In genomic region chr12:83874597-83874996, GRCm38 (mm10) we compare ENCODE assay signal across 9 mouse cellular contexts. TPM values are rescaled to one million over a fixed set of nuclear protein-coding genes. Genes with fewer than 3 reads are reported as not detected.
DNase-seq lines count a peak whose midpoint lies in the region; ATAC-seq and TF ChIP-seq lines count a peak whose summit lies in the region.
"Had no signal": no experiment of that assay in that cellular context is flagged by ENCODE, and none has a peak within 500 bp of the region (broad histone marks: within the 10 kb centered on the region; RNA-seq: fewer than 3 reads in every experiment).

No protein-coding gene starts in this region.

- no peaks in the 10 kb centered on the region for H3K9me3 ChIP-seq in intestine, postnatal 0 days (ENCODE audit: control insufficient read depth)
- H3K9me3 ChIP-seq in midbrain, embryonic 14.5 days (ENCODE audit: control insufficient read depth, low read length), result no peaks in the 10 kb centered on the region
- H3K9me3 ChIP-seq in midbrain, embryonic 10.5 days (replicated peaks), result 0 out of 2 replicates have a peak, but pooled peaks cover 5% of the 10 kb centered on the region
- no peaks in the 10 kb centered on the region for H3K9me3 ChIP-seq in hindbrain, embryonic 12.5 days (replicated peaks)

- H3K36me3 ChIP-seq in intestine, postnatal 0 days (ENCODE audit: control insufficient read depth, insufficient read depth), result peaks cover 18% of the 10 kb centered on the region
- H3K36me3 ChIP-seq in midbrain, embryonic 14.5 days (ENCODE audit: control insufficient read depth, insufficient read depth, low read length), result peaks cover 16% of the 10 kb centered on the region; the same call in 1 of the 2 replicates
- peaks cover 48% of the 10 kb centered on the region for H3K36me3 ChIP-seq in midbrain, embryonic 10.5 days
- peaks cover 18% of the 10 kb centered on the region for H3K36me3 ChIP-seq in hindbrain, embryonic 12.5 days

- H3K27ac ChIP-seq in intestine, postnatal 0 days (ENCODE audit: low read depth, low read length), result no peak overlapping the region
- H3K27ac ChIP-seq in midbrain, embryonic 14.5 days (replicated peaks; ENCODE audit: low read depth, low read length), result no peak overlapping the region
- H3K27ac ChIP-seq in midbrain, embryonic 10.5 days (replicated peaks), result no peak overlapping the region
- H3K27ac ChIP-seq in hindbrain, embryonic 12.5 days, result no peak overlapping the region
- H3K27ac ChIP-seq: kidney, postnatal 0 days had no signal

- no peak overlapping the region for H3K4me2 ChIP-seq in intestine, postnatal 0 days (replicated peaks; ENCODE audit: low read depth)
- no peak overlapping the region for H3K4me2 ChIP-seq in midbrain, embryonic 14.5 days (ENCODE audit: low read length)
- H3K4me2 ChIP-seq in hindbrain, embryonic 12.5 days (replicated peaks), result no peak overlapping the region

- H3K4me1 ChIP-seq in intestine, postnatal 0 days (replicated peaks; ENCODE audit: control insufficient read depth, insufficient read depth, low read length), result no peaks in the 10 kb centered on the region
- no peaks in the 10 kb centered on the region for H3K4me1 ChIP-seq in midbrain, embryonic 14.5 days (ENCODE audit: control insufficient read depth, insufficient read depth, low read length)
- no peaks in the 10 kb centered on the region for H3K4me1 ChIP-seq in midbrain, embryonic 10.5 days
- no peaks in the 10 kb centered on the region for H3K4me1 ChIP-seq in hindbrain, embryonic 12.5 days

- ATAC-seq in intestine, postnatal 0 days, result no peak
- ATAC-seq in midbrain, embryonic 14.5 days (ENCODE audit: low FRiP score, low TSS enrichment), result no peak
- no peak for ATAC-seq in hindbrain, embryonic 12.5 days (ENCODE audit: low FRiP score)

- no peaks in the 10 kb centered on the region for H3K27me3 ChIP-seq in intestine, postnatal 0 days (replicated peaks; ENCODE audit: control insufficient read depth, insufficient read depth, low read length)
- no peaks in the 10 kb centered on the region for H3K27me3 ChIP-seq in midbrain, embryonic 14.5 days (ENCODE audit: control insufficient read depth, insufficient read depth, low read length)
- H3K27me3 ChIP-seq in midbrain, embryonic 10.5 days (ENCODE audit: low read depth, poor library complexity, severe bottlenecking), result no peaks in the 10 kb centered on the region
- no peaks in the 10 kb centered on the region for H3K27me3 ChIP-seq in hindbrain, embryonic 12.5 days

- no peak for TF ChIP-seq CTCF in intestine, postnatal 0 days (IDR thresholded peaks at IDR 0.05; ENCODE audit: low read depth)

- no peak overlapping the region for H3K4me3 ChIP-seq in intestine, postnatal 0 days (ENCODE audit: low read depth, low read length)
- H3K4me3 ChIP-seq in midbrain, embryonic 14.5 days (replicated peaks; ENCODE audit: low read depth, low read length), result no peak overlapping the region
- no peak overlapping the region for H3K4me3 ChIP-seq in midbrain, embryonic 10.5 days
- H3K4me3 ChIP-seq in hindbrain, embryonic 12.5 days, result no peak overlapping the region

- peak; percentile 92 for DNase-seq in 3T3-L1 (ENCODE audit: low read depth, low spot score)
- peak; percentile 84 for DNase-seq in Muller cell, postnatal 12 days (ENCODE audit: inconsistent ontology term)
- DNase-seq in frontal cortex, postnatal 25 days (ENCODE audit: low spot score in 2 of 2), result peak; percentile 55 to 68
- DNase-seq in left cerebral cortex, adult 9 months (ENCODE audit: low spot score in 2 of 2), result peak; percentile 62 to 93
- DNase-seq in midbrain, embryonic 14.5 days, result no peak
- no peak for DNase-seq in midbrain, embryonic 10.5 days (ENCODE audit: low spot score)

- H3K9ac ChIP-seq in intestine, postnatal 0 days (ENCODE audit: low read depth, low read length), result no peak overlapping the region
- no peak overlapping the region for H3K9ac ChIP-seq in midbrain, embryonic 14.5 days (replicated peaks; ENCODE audit: low read length)
- no peak overlapping the region for H3K9ac ChIP-seq in hindbrain, embryonic 12.5 days

- 85% methylated on average over 4 of the region's 4 CpGs for WGBS in intestine, postnatal 0 days
- 95% methylated on average over 4 of the region's 4 CpGs for WGBS in midbrain, embryonic 14.5 days
- 96% methylated on average over 4 of the region's 4 CpGs for WGBS in midbrain, embryonic 10.5 days
- WGBS in hindbrain, embryonic 12.5 days, result 96% methylated on average over 4 of the region's 4 CpGs

RNA-seq across cellular contexts. Expression of gene Numb, which starts 47.1 kb away (rescaled TPM):
- 28.9 and 34.4 TPM in 2 replicates for polyA plus RNA-seq in intestine, postnatal 0 days (2015; fragmentation: Nextera tagmentation; extraction: Ambion mirVana)
- polyA plus RNA-seq in midbrain, embryonic 14.5 days (2014; fragmentation: Nextera tagmentation; extraction: Ambion mirVana), result 13.0 and 20.6 TPM in 2 replicates
- polyA plus RNA-seq in midbrain, embryonic 10.5 days (2016; fragmentation: Nextera tagmentation; extraction: Ambion mirVana), result 34.3 and 37.4 TPM in 2 replicates
- polyA plus RNA-seq in hindbrain, embryonic 12.5 days (2016; fragmentation: Nextera tagmentation; extraction: Ambion mirVana), result 30.8 and 31.5 TPM in 2 replicates

Comparison
In these comparisons a context has a peak if more than half of its experiments do, and no peak if none do; other contexts are left out.
1. DNase-seq: peak in 3T3-L1 (single experiment), Muller cell, postnatal 12 days (single experiment), frontal cortex, postnatal 25 days (2 of 2) and left cerebral cortex, adult 9 months (2 of 2); none in midbrain, embryonic 14.5 days (single experiment) and midbrain, embryonic 10.5 days (single experiment).